Mouse (Mus musculus) CD4-positive, CD25-positive, alpha-beta regulatory T cell, adult 4 months (primary cell): ENCODE measurements around the gene Ovgp1. TPM values are rescaled to one million over a fixed set of nuclear protein-coding genes. Genes with fewer than 3 reads are reported as not detected.

ENCODE experiments used
- ATAC-seq: one replicate; pipeline ENCODE4 v1.8.0; 2017
- polyA plus RNA-seq, 2 experiments: library from polyadenylated mRNA; unstranded; fragments of 100-300 nt; shearing (Covaris generic); gene quantifications; one replicate each; pipeline ENCODE4 v1.2.1; 2017

Ovgp1 gene
- polyA plus RNA-seq, 2 experiments from 2014 or later = 5.6 to 7.3 TPM

- ATAC-seq = peak; percentile 59
Observed at GRCm38 (mm10) chr3:106000707-106001375, 27.3 kb downstream of the Ovgp1 start.

- peak; percentile 89 for ATAC-seq
Observed at GRCm38 (mm10) chr3:106001416-106002370, 28.2 kb downstream of the Ovgp1 start.

GRCm38 (mm10) chr3:106003360-106003759 is 29.8 kb downstream of the Ovgp1 start:
- peak; percentile 3 for ATAC-seq

GRCm38 (mm10) chr3:106014546-106014945 is 41.0 kb downstream of the Ovgp1 start, which contains the start of gene Pifo:
TSS of gene Pifo (minus strand) at chr3:106014646.
- no peak for ATAC-seq

GRCm38 (mm10) chr3:106021840-106022239 is 48.3 kb downstream of the Ovgp1 start:
- ATAC-seq = no peak

- ATAC-seq = no peak
Observed at GRCm38 (mm10) chr3:106024135-106024534, 50.6 kb downstream of the Ovgp1 start.

GRCm38 (mm10) chr3:106032781-106033180 is 59.3 kb downstream of the Ovgp1 start, which contains the start of gene Chil5:
TSS of gene Chil5 (minus strand) at chr3:106032814.
- ATAC-seq = peak; percentile 53

Other genes with a start within 250 kb of the Ovgp1 start
- gene Rap1a, start 172.4 kb upstream of the Ovgp1 start, polyA plus RNA-seq = 100 to 1,000 TPM; 120 to 139 TPM
- gene Adora3, start 102.9 kb upstream of the Ovgp1 start, polyA plus RNA-seq = not detected
- gene Tmigd3, start 102.8 kb upstream of the Ovgp1 start, polyA plus RNA-seq = not detected
- under 1 TPM; 0.51 to 0.61 TPM for gene I830077J02Rik, start 41.0 kb upstream of the Ovgp1 start, polyA plus RNA-seq
- gene Wdr77, start 14.3 kb upstream of the Ovgp1 start, polyA plus RNA-seq = 10 to 100 TPM; 67.3 to 77.9 TPM
- gene Atp5f1, start 13.6 kb upstream of the Ovgp1 start, polyA plus RNA-seq = 100 to 1,000 TPM; 327 to 367 TPM
- gene Pifo, start 40.9 kb downstream of the Ovgp1 start, polyA plus RNA-seq = 1 to 10 TPM in 1 of 2 experiments, not detected in 1; 2.4 TPM
- 10 to 100 TPM in 1 of 2 experiments, 1 to 10 TPM in 1; 9.4 to 10.6 TPM for gene Chil5, start 59.1 kb downstream of the Ovgp1 start, polyA plus RNA-seq
- gene Chia1, start 139.5 kb downstream of the Ovgp1 start, polyA plus RNA-seq = not detected
- not detected for gene Chil3, start 193.9 kb downstream of the Ovgp1 start, polyA plus RNA-seq
- not detected for gene Chil4, start 245.8 kb downstream of the Ovgp1 start, polyA plus RNA-seq